Mouse (Mus musculus) urinary bladder, adult 18-20 months (tissue): ENCODE results near the gene Olfr1222.
"Not testable (repeated sequence)": the region's sequence is repeated elsewhere in the genome, so short reads cannot be mapped to it uniquely, and the experiment has no call there.

ENCODE experiments used
- DNase-seq, 2 experiments: peaks; one replicate each; pipeline ENCODE4 v3.0.0; 2022; ENCODE audit warnings: low spot score in 2 of 2, mixed read lengths in 2 of 2

The Olfr1222 gene

GRCm38 (mm10) chr2:89132954-89133353 is at the start of gene Olfr1222:
Gene Olfr1222, minus strand, starts transcription at chr2:89133054.
- DNase-seq, result no peak

- no peak for DNase-seq
Measured at GRCm38 (mm10) chr2:89174569-89174968, 41.7 kb upstream of the Olfr1222 start, which contains the start of gene Olfr1225. Gene Olfr1225, minus strand, starts transcription at chr2:89174669.

GRCm38 (mm10) chr2:89164711-89165110 is 31.9 kb upstream of the Olfr1222 start:
- DNase-seq, result not testable (repeated sequence)

GRCm38 (mm10) chr2:89163991-89164390 is 31.1 kb upstream of the Olfr1222 start, which contains the start of gene Olfr1224-ps1:
Gene Olfr1224-ps1, minus strand, starts transcription at chr2:89164091.
- not testable (repeated sequence) for DNase-seq

- no peak for DNase-seq
Measured at GRCm38 (mm10) chr2:89151460-89151859, 18.6 kb upstream of the Olfr1222 start, which contains the start of gene Olfr1223. Gene Olfr1223, minus strand, starts transcription at chr2:89151560.

- DNase-seq, result no peak
Measured at GRCm38 (mm10) chr2:89117183-89117582, 15.7 kb downstream of the Olfr1222 start, which contains the start of gene Olfr1221. Gene Olfr1221, minus strand, starts transcription at chr2:89117283.

GRCm38 (mm10) chr2:89106735-89107134 is 26.1 kb downstream of the Olfr1222 start, which contains the start of gene Olfr1220:
Gene Olfr1220, minus strand, starts transcription at chr2:89106835.
- no peak for DNase-seq

- no peak for DNase-seq
Measured at GRCm38 (mm10) chr2:89105651-89106050, 27.2 kb downstream of the Olfr1222 start.

- DNase-seq, result no peak
Measured at GRCm38 (mm10) chr2:89093848-89094247, 39.0 kb downstream of the Olfr1222 start.

- DNase-seq, result no peak
Measured at GRCm38 (mm10) chr2:89083413-89083812, 49.4 kb downstream of the Olfr1222 start, which contains the start of gene Olfr1219. Gene Olfr1219, minus strand, starts transcription at chr2:89083513.

- no peak for DNase-seq
Measured at GRCm38 (mm10) chr2:89081487-89081886, 51.4 kb downstream of the Olfr1222 start.
